Mouse (Mus musculus): ENCODE data around the gene Fgf18. TPM values are rescaled to one million over a fixed set of nuclear protein-coding genes. Genes with fewer than 3 reads are reported as not detected.

The Fgf18 gene
- polyA plus RNA-seq, 1 experiment: 0.12 TPM

- H3K36me3 ChIP-seq (ENCODE audit: control insufficient read depth, insufficient read depth): no peaks in the 10 kb centered on the region
- no peak for TF ChIP-seq FOSL1 (IDR thresholded peaks at IDR 0.05; ENCODE audit: insufficient read depth, low read length, poor library complexity, severe bottlenecking)
- peaks cover 3% of the 10 kb centered on the region for H3K27me3 ChIP-seq (ENCODE audit: control insufficient read depth, insufficient read depth, insufficient read length)
- no peaks in the 10 kb centered on the region for H3K79me2 ChIP-seq (ENCODE audit: control insufficient read depth, insufficient read depth)
- no peak overlapping the region for H3K4me3 ChIP-seq (ENCODE audit: insufficient read depth, poor library complexity, severe bottlenecking)
- no peaks in the 10 kb centered on the region for H3K79me3 ChIP-seq (ENCODE audit: low read depth)
- no peak overlapping the region for H3ac ChIP-seq (ENCODE audit: control insufficient read depth, insufficient read length, low read depth)
Measured at GRCm38 (mm10) chr11:33085054-33085453, 62.1 kb downstream of the Fgf18 start.

GRCm38 (mm10) chr11:33084041-33084440 is 63.2 kb downstream of the Fgf18 start:
- no peak overlapping the region for H3K4me3 ChIP-seq (ENCODE audit: insufficient read depth, poor library complexity, severe bottlenecking)
- H3K36me3 ChIP-seq (ENCODE audit: control insufficient read depth, insufficient read depth): no peaks in the 10 kb centered on the region
- H3K79me2 ChIP-seq (ENCODE audit: control insufficient read depth, insufficient read depth): no peaks in the 10 kb centered on the region
- H3K79me3 ChIP-seq (ENCODE audit: low read depth): no peaks in the 10 kb centered on the region
- TF ChIP-seq CTCF (IDR thresholded peaks at IDR 0.05; ENCODE audit: control insufficient read depth, insufficient read depth, insufficient read length): no peak
- no peak for TF ChIP-seq MYOD1 (IDR thresholded peaks at IDR 0.05; ENCODE audit: control insufficient read depth, insufficient read length, low read depth)
- no peak for TF ChIP-seq FOSL1 (IDR thresholded peaks at IDR 0.05; ENCODE audit: insufficient read depth, low read length, poor library complexity, severe bottlenecking)
- TF ChIP-seq CEBPB (IDR thresholded peaks at IDR 0.05; ENCODE audit: low read depth): no peak
- TF ChIP-seq MYOG (IDR thresholded peaks at IDR 0.05; ENCODE audit: control insufficient read depth, extremely low read depth, insufficient read length): no peak
- no peak for TF ChIP-seq USF1 (IDR thresholded peaks at IDR 0.05; ENCODE audit: low read depth)
- TF ChIP-seq MAX (IDR thresholded peaks at IDR 0.05): no peak
- no peak overlapping the region for H3ac ChIP-seq (ENCODE audit: control insufficient read depth, insufficient read length, low read depth)
- H3K27me3 ChIP-seq (ENCODE audit: control insufficient read depth, insufficient read depth, insufficient read length): peaks cover 3% of the 10 kb centered on the region

GRCm38 (mm10) chr11:33081175-33081574 is 66.0 kb downstream of the Fgf18 start:
- Histone ChIP-seq H3K79me2 (ENCODE audit: control insufficient read depth, insufficient read depth) (no peaks in the 10 kb centered on the region), H3K27me3 (ENCODE audit: control insufficient read depth, insufficient read depth, insufficient read length) (peaks cover 7% of the 10 kb centered on the region), H3ac (ENCODE audit: control insufficient read depth, insufficient read length, low read depth) (no peak overlapping the region), H3K4me3 (ENCODE audit: insufficient read depth, poor library complexity, severe bottlenecking) (no peak overlapping the region), H3K36me3 (ENCODE audit: control insufficient read depth, insufficient read depth) (no peaks in the 10 kb centered on the region), H3K79me3 (ENCODE audit: low read depth) (no peaks in the 10 kb centered on the region)
- no peak for TF ChIP-seq FOSL1 (IDR thresholded peaks at IDR 0.05; ENCODE audit: insufficient read depth, low read length, poor library complexity, severe bottlenecking)
- no peak for TF ChIP-seq CEBPB (IDR thresholded peaks at IDR 0.05; ENCODE audit: low read depth)
- no peak for TF ChIP-seq CTCF (IDR thresholded peaks at IDR 0.05; ENCODE audit: control insufficient read depth, insufficient read depth, insufficient read length)
- TF ChIP-seq MYOD1 (IDR thresholded peaks at IDR 0.05; ENCODE audit: control insufficient read depth, insufficient read length, low read depth): no peak
- no peak for TF ChIP-seq MYOG (IDR thresholded peaks at IDR 0.05; ENCODE audit: control insufficient read depth, extremely low read depth, insufficient read length)
- TF ChIP-seq USF1 (IDR thresholded peaks at IDR 0.05; ENCODE audit: low read depth): no peak
- no peak for TF ChIP-seq MAX (IDR thresholded peaks at IDR 0.05)

- Histone ChIP-seq H3K79me3 (ENCODE audit: low read depth) (no peaks in the 10 kb centered on the region), H3ac (ENCODE audit: control insufficient read depth, insufficient read length, low read depth) (no peak overlapping the region), H3K36me3 (ENCODE audit: control insufficient read depth, insufficient read depth) (no peaks in the 10 kb centered on the region), H3K79me2 (ENCODE audit: control insufficient read depth, insufficient read depth) (no peaks in the 10 kb centered on the region), H3K27me3 (ENCODE audit: control insufficient read depth, insufficient read depth, insufficient read length) (peaks cover 9% of the 10 kb centered on the region), H3K4me3 (ENCODE audit: insufficient read depth, poor library complexity, severe bottlenecking) (no peak overlapping the region)
- TF ChIP-seq USF1 (IDR thresholded peaks at IDR 0.05; ENCODE audit: low read depth) (no peak), MAX (IDR thresholded peaks at IDR 0.05) (no peak)
Measured at GRCm38 (mm10) chr11:33080046-33080808, 67.0 kb downstream of the Fgf18 start.

GRCm38 (mm10) chr11:33079424-33079823 is 67.8 kb downstream of the Fgf18 start:
- TF ChIP-seq MYOD1 (IDR thresholded peaks at IDR 0.05; ENCODE audit: control insufficient read depth, insufficient read length, low read depth) (no peak), MYOG (IDR thresholded peaks at IDR 0.05; ENCODE audit: control insufficient read depth, extremely low read depth, insufficient read length) (no peak), MAX (IDR thresholded peaks at IDR 0.05) (no peak)
- Histone ChIP-seq H3K79me3 (ENCODE audit: low read depth) (no peaks in the 10 kb centered on the region), H3ac (ENCODE audit: control insufficient read depth, insufficient read length, low read depth) (no peak overlapping the region), H3K79me2 (ENCODE audit: control insufficient read depth, insufficient read depth) (no peaks in the 10 kb centered on the region), H3K4me3 (ENCODE audit: insufficient read depth, poor library complexity, severe bottlenecking) (no peak overlapping the region), H3K27me3 (ENCODE audit: control insufficient read depth, insufficient read depth, insufficient read length) (peaks cover 12% of the 10 kb centered on the region), H3K36me3 (ENCODE audit: control insufficient read depth, insufficient read depth) (no peaks in the 10 kb centered on the region)

DNA sequence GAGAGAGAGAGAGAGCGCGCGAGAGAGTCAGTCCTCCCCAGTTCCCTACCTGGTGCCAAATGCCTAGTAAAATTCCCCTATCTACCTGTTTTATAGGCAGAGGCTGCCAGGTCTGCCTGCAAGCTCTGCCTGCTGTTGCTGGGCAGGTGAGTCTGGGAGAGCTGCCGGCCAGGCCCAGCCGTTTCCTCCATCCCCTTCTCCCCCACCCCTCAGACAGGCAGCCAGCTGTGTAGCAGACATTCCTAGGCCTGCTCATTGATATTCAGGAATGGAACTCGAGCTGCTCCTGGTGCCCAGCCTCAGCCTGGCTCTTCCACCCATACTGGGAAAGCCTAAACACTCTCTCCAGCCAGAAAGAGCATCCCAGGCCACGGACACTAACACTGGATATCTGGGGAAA is 69.2 kb downstream of the Fgf18 start:
- no peak overlapping the region for H3ac ChIP-seq (ENCODE audit: control insufficient read depth, insufficient read length, low read depth)

More for the DNA sequence above, 69.2 kb downstream of the Fgf18 start:
- H3K79me3 ChIP-seq (ENCODE audit: low read depth): no peaks in the 10 kb centered on the region
- TF ChIP-seq FOSL1 (IDR thresholded peaks at IDR 0.05; ENCODE audit: insufficient read depth, low read length, poor library complexity, severe bottlenecking) (no peak), CTCF (IDR thresholded peaks at IDR 0.05; ENCODE audit: control insufficient read depth, insufficient read depth, insufficient read length) (no peak), MYOG (IDR thresholded peaks at IDR 0.05; ENCODE audit: control insufficient read depth, extremely low read depth, insufficient read length) (no peak), USF1 (IDR thresholded peaks at IDR 0.05; ENCODE audit: low read depth) (no peak), CEBPB (IDR thresholded peaks at IDR 0.05; ENCODE audit: low read depth) (no peak), MAX (IDR thresholded peaks at IDR 0.05) (no peak), MYOD1 (IDR thresholded peaks at IDR 0.05; ENCODE audit: control insufficient read depth, insufficient read length, low read depth) (no peak)
- no peaks in the 10 kb centered on the region for H3K36me3 ChIP-seq (ENCODE audit: control insufficient read depth, insufficient read depth)
- peaks cover 16% of the 10 kb centered on the region for H3K27me3 ChIP-seq (ENCODE audit: control insufficient read depth, insufficient read depth, insufficient read length)
- no peaks in the 10 kb centered on the region for H3K79me2 ChIP-seq (ENCODE audit: control insufficient read depth, insufficient read depth)
- H3K4me3 ChIP-seq (ENCODE audit: insufficient read depth, poor library complexity, severe bottlenecking): no peak overlapping the region
